Mouse (Mus musculus): ENCODE data around the gene Rpgrip1l. TPM values are rescaled to one million over a fixed set of nuclear protein-coding genes. Genes with fewer than 3 reads are reported as not detected.

Gene Rpgrip1l
- polyA plus RNA-seq, 1 experiment = not detected

DNA sequence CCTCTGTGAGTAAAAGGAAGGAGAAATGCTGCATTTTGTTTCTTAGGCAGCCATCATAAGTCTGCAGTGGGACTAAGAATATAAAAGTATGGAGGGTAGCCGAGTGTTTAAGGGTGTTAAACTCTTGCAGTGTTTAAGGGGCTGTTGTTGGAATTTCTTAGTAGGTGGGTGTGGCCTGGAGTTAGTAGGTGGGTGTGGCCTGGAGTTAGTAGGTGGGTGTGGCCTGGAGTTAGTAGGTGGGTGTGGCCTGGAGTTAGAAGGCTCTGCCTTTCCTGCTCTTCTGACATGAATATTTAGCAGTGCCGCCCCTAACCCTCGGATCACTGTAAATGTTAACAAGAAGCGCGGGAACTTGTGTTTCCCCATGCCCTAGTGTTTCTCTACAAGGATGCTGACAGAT is 40.0 kb upstream of the Rpgrip1l start:
- Histone ChIP-seq H3K4me3 (ENCODE audit: insufficient read depth, low read depth, low read length) (no peak overlapping the region), H3K27ac (ENCODE audit: insufficient read depth, low read depth, low read length) (no peak overlapping the region), H3K4me1 (ENCODE audit: control insufficient read depth, insufficient read depth, low read length) (peaks cover 15% of the 10 kb centered on the region)
- TF ChIP-seq POLR2A (IDR thresholded peaks at IDR 0.05; ENCODE audit: insufficient read depth, low read depth, low read length) = no peak
- TF ChIP-seq CTCF (IDR thresholded peaks at IDR 0.05; ENCODE audit: insufficient read depth, low read depth, low read length) = no peak
- 89% methylated on average over 5 of the region's 5 CpGs for WGBS

- 89% methylated on average over 3 of the region's 3 CpGs for WGBS
- H3K4me3 ChIP-seq (ENCODE audit: insufficient read depth, low read depth, low read length) = no peak overlapping the region
- no peak for TF ChIP-seq CTCF (IDR thresholded peaks at IDR 0.05; ENCODE audit: insufficient read depth, low read depth, low read length)
- peaks cover 15% of the 10 kb centered on the region for H3K4me1 ChIP-seq (ENCODE audit: control insufficient read depth, insufficient read depth, low read length)
- no peak overlapping the region for H3K27ac ChIP-seq (ENCODE audit: insufficient read depth, low read depth, low read length)
These were observed 39.5 kb upstream of the Rpgrip1l start for GRCm38 (mm10) chr8:91352598-91352997.

GRCm38 (mm10) chr8:91350628-91351027 is 37.6 kb upstream of the Rpgrip1l start:
- Histone ChIP-seq H3K4me1 (ENCODE audit: control insufficient read depth, insufficient read depth, low read length) (peaks cover 18% of the 10 kb centered on the region), H3K4me3 (ENCODE audit: insufficient read depth, low read depth, low read length) (no peak overlapping the region), H3K27ac (ENCODE audit: insufficient read depth, low read depth, low read length) (no peak overlapping the region)
- no peak for TF ChIP-seq POLR2A (IDR thresholded peaks at IDR 0.05; ENCODE audit: insufficient read depth, low read depth, low read length)
- no peak for TF ChIP-seq CTCF (IDR thresholded peaks at IDR 0.05; ENCODE audit: insufficient read depth, low read depth, low read length)
- WGBS = 67% methylated on average over 7 of the region's 7 CpGs

- H3K4me3 ChIP-seq (ENCODE audit: insufficient read depth, low read depth, low read length) = no peak overlapping the region
- 93% methylated on average over 7 of the region's 7 CpGs for WGBS
- peaks cover 13% of the 10 kb centered on the region for H3K4me1 ChIP-seq (ENCODE audit: control insufficient read depth, insufficient read depth, low read length)
- TF ChIP-seq POLR2A (IDR thresholded peaks at IDR 0.05; ENCODE audit: insufficient read depth, low read depth, low read length) (no peak), CTCF (IDR thresholded peaks at IDR 0.05; ENCODE audit: insufficient read depth, low read depth, low read length) (no peak)
- H3K27ac ChIP-seq (ENCODE audit: insufficient read depth, low read depth, low read length) = no peak overlapping the region
These were observed 36.8 kb upstream of the Rpgrip1l start for GRCm38 (mm10) chr8:91349816-91350215.

- WGBS = 43% methylated on average over 6 of the region's 6 CpGs
- TF ChIP-seq CTCF (IDR thresholded peaks at IDR 0.05; ENCODE audit: insufficient read depth, low read depth, low read length) (no peak), POLR2A (IDR thresholded peaks at IDR 0.05; ENCODE audit: insufficient read depth, low read depth, low read length) (no peak)
- H3K27ac ChIP-seq (ENCODE audit: insufficient read depth, low read depth, low read length) = no peak overlapping the region
These were observed 34.5 kb upstream of the Rpgrip1l start for GRCm38 (mm10) chr8:91347595-91347994.

DNA sequence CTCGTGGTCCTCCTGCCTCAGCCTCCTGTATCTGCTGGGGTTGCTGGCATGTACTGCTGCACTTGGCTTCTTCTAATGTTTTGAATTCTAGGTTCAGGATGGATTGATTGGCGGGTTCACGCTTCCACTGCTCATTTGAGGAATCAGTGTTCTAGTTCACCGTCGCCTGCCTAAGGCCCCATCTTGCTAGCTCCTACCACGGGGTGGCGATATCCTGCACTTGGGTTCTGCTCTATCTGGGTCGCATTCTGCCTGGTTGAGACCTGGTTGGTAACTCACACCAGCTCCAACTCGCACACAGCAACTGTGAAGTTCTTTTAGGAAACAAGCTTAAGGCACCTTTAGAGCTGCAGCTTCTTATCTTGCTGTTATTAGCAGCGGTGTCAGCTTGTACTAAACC is 34.1 kb upstream of the Rpgrip1l start:
- TF ChIP-seq POLR2A (IDR thresholded peaks at IDR 0.05; ENCODE audit: insufficient read depth, low read depth, low read length) (no peak), CTCF (IDR thresholded peaks at IDR 0.05; ENCODE audit: insufficient read depth, low read depth, low read length) (no peak)
- no peak overlapping the region for H3K4me3 ChIP-seq (ENCODE audit: insufficient read depth, low read depth, low read length)
- WGBS = 88% methylated on average over 10 of the region's 10 CpGs
- H3K27ac ChIP-seq (ENCODE audit: insufficient read depth, low read depth, low read length) = no peak overlapping the region
- H3K4me1 ChIP-seq (ENCODE audit: control insufficient read depth, insufficient read depth, low read length) = peaks cover 13% of the 10 kb centered on the region

More at GRCm38 (mm10) chr8:91347595-91347994, 34.5 kb upstream of the Rpgrip1l start:
- no peak overlapping the region for H3K4me3 ChIP-seq (ENCODE audit: insufficient read depth, low read depth, low read length)
- H3K4me1 ChIP-seq (ENCODE audit: control insufficient read depth, insufficient read depth, low read length) = peaks cover 13% of the 10 kb centered on the region

DNA sequence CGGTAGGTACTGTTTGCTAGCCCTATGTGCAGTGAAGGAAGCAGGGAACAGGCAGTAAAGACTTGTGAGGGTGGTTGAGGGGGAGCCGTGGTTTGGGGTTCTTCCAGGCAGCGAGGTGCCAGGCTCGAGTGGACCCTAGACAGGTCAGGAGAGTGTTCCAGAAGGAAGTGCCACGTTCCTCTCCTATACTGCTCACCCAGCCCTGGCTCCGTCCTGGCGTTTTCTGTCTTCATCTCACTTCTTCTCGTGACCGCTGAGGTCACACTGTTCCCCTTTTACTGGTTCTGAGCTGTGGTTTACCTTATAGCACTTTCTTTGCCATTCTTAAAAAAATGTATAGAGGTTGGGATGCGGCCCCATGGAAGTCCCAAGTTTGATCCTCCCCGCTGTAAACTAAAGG is 31.6 kb upstream of the Rpgrip1l start:
- Histone ChIP-seq H3K4me3 (ENCODE audit: insufficient read depth, low read depth, low read length) (no peak overlapping the region), H3K27ac (ENCODE audit: insufficient read depth, low read depth, low read length) (no peak overlapping the region), H3K4me1 (ENCODE audit: control insufficient read depth, insufficient read depth, low read length) (peaks cover 7% of the 10 kb centered on the region)
- WGBS = 93% methylated on average over 11 of the region's 11 CpGs
- no peak for TF ChIP-seq POLR2A (IDR thresholded peaks at IDR 0.05; ENCODE audit: insufficient read depth, low read depth, low read length)
- no peak for TF ChIP-seq CTCF (IDR thresholded peaks at IDR 0.05; ENCODE audit: insufficient read depth, low read depth, low read length)

GRCm38 (mm10) chr8:91342798-91343197 is 29.7 kb upstream of the Rpgrip1l start:
- Histone ChIP-seq H3K27ac (ENCODE audit: insufficient read depth, low read depth, low read length) (no peak overlapping the region), H3K4me1 (ENCODE audit: control insufficient read depth, insufficient read depth, low read length) (peaks cover 7% of the 10 kb centered on the region), H3K4me3 (ENCODE audit: insufficient read depth, low read depth, low read length) (no peak overlapping the region)
- no peak for TF ChIP-seq POLR2A (IDR thresholded peaks at IDR 0.05; ENCODE audit: insufficient read depth, low read depth, low read length)
- TF ChIP-seq CTCF (IDR thresholded peaks at IDR 0.05; ENCODE audit: insufficient read depth, low read depth, low read length) = no peak
- WGBS = 82% methylated on average over 5 of the region's 5 CpGs

DNA sequence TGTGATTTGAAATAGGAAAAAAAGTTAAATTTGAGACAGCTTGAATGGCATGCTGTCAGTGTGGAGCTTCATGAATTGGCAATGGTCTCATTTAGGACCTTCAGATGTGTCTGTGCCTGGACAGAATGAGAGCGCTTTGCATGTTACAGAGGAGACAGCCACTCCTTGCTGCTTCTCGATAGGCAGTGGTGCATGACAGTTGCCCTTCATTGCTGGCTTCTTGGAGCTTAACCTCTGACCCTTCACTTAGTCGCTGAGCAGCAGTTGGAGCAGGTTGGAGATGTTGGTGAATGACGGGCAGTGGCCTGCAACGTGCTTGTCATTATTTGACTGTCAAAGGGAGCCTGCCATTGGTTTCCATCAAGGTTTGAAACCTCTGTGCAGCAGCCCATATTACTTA is 29.1 kb upstream of the Rpgrip1l start:
- Histone ChIP-seq H3K27ac (ENCODE audit: insufficient read depth, low read depth, low read length) (no peak overlapping the region), H3K4me3 (ENCODE audit: insufficient read depth, low read depth, low read length) (no peak overlapping the region), H3K4me1 (ENCODE audit: control insufficient read depth, insufficient read depth, low read length) (peaks cover 6% of the 10 kb centered on the region)
- 58% methylated on average over 5 of the region's 5 CpGs for WGBS
- TF ChIP-seq CTCF (IDR thresholded peaks at IDR 0.05; ENCODE audit: insufficient read depth, low read depth, low read length) (no peak), POLR2A (IDR thresholded peaks at IDR 0.05; ENCODE audit: insufficient read depth, low read depth, low read length) (no peak)

GRCm38 (mm10) chr8:91340746-91341145 is 27.7 kb upstream of the Rpgrip1l start:
- no peak overlapping the region for H3K27ac ChIP-seq (ENCODE audit: insufficient read depth, low read depth, low read length)
- TF ChIP-seq POLR2A (IDR thresholded peaks at IDR 0.05; ENCODE audit: insufficient read depth, low read depth, low read length) (no peak), CTCF (IDR thresholded peaks at IDR 0.05; ENCODE audit: insufficient read depth, low read depth, low read length) (no peak)
- WGBS = 60% methylated on average over 1 of the region's 1 CpGs
- H3K4me3 ChIP-seq (ENCODE audit: insufficient read depth, low read depth, low read length) = no peak overlapping the region
- H3K4me1 ChIP-seq (ENCODE audit: control insufficient read depth, insufficient read depth, low read length) = peaks cover 4% of the 10 kb centered on the region
